Mouse (Mus musculus) CD4-positive naive resting alpha-beta T cell, adult 57 days (primary cell): ENCODE data around the gene Numb. TPM values are rescaled to one million over a fixed set of nuclear protein-coding genes. Genes with fewer than 3 reads are reported as not detected.

Experiments
- total RNA-seq: library from RNA; stranded (reverse); gene quantifications from one replicate; pipeline ENCODE4 v1.2.4, GENCODE M21; 2023

Gene Numb
- 72.2 TPM for total RNA-seq

GRCm38 (mm10) chr12:83921535-83922381 is at the start of gene Numb:
Gene Numb (minus strand): TSS chr12:83921934.

GRCm38 (mm10) chr12:83950493-83950839 is 28.7 kb upstream of the Numb start, which contains the start of gene Riox1:
Gene Riox1 (plus strand): TSS chr12:83950608.

GRCm38 (mm10) chr12:83763311-83764043 is 158.3 kb downstream of the Numb start, which contains the start of gene Papln:
Gene Papln (plus strand): TSS chr12:83763634.

Other genes with a start within 250 kb of the Numb start
- gene Psen1, start 233.8 kb downstream of the Numb start, total RNA-seq = 73.7 TPM
- 0.56 TPM for gene Papln, start 158.3 kb downstream of the Numb start, total RNA-seq
- gene Riox1, start 28.7 kb upstream of the Numb start, total RNA-seq = 25.4 TPM
- not detected for gene Heatr4, start 62.9 kb upstream of the Numb start, total RNA-seq
- gene Acot2, start 65.9 kb upstream of the Numb start, total RNA-seq = 90.3 TPM
- gene Acot1, start 87.6 kb upstream of the Numb start, total RNA-seq = 6.3 TPM
- gene Acot4, start 116.4 kb upstream of the Numb start, total RNA-seq = 0.12 TPM
- not detected for gene Gm49366, start 117.0 kb upstream of the Numb start, total RNA-seq
- not detected for gene Acot3, start 130.2 kb upstream of the Numb start, total RNA-seq
- gene Acot5, start 147.4 kb upstream of the Numb start, total RNA-seq = not detected
- gene Acot6, start 178.7 kb upstream of the Numb start, total RNA-seq = 2.2 TPM
- gene Dnal1, start 192.4 kb upstream of the Numb start, total RNA-seq = 0.33 TPM
- gene Pnma1, start 226.6 kb upstream of the Numb start, total RNA-seq = 11.9 TPM